Mouse (Mus musculus): ENCODE data around the gene Adprm. TPM values are rescaled to one million over a fixed set of nuclear protein-coding genes. Genes with fewer than 3 reads are reported as not detected.
A peak's percentile ranks its signal among the peaks of the same experiment; 100 is the strongest.
"Not testable (repeated sequence)": the region's sequence is repeated elsewhere in the genome, so short reads cannot be mapped to it uniquely, and the experiment has no call there.

The Adprm gene
- polyA plus RNA-seq, 1 experiment from 2014 or later: 36.6 TPM

GRCm38 (mm10) chr11:67024867-67025477 is 27.4 kb downstream of the Adprm start, which contains the start of gene Tmem220:
TSS of gene Tmem220 (plus strand) at chr11:67025154.
- no peaks in the 10 kb centered on the region for H3K9me3 ChIP-seq (ENCODE audit: control insufficient read depth, low read length)
- H3K4me1 ChIP-seq (ENCODE audit: control insufficient read depth, insufficient read depth, low read length): 0 out of 2 replicates have a peak, but pooled peaks cover 4% of the 10 kb centered on the region
- WGBS: 2% methylated on average over 35 of the region's 35 CpGs
- ATAC-seq (ENCODE audit: low FRiP score, low TSS enrichment) (peak; percentile 94), DNase-seq (peak; percentile 94)
- H3K36me3 ChIP-seq (ENCODE audit: control insufficient read depth, insufficient read depth, low read length): no peaks in the 10 kb centered on the region
- H3K27ac ChIP-seq (replicated peaks; ENCODE audit: low read depth, low read length): no peak within 1 kb of the TSS
- peaks cover 6% of the 10 kb centered on the region; the same call in 1 of the 2 replicates for H3K27me3 ChIP-seq (ENCODE audit: control insufficient read depth, insufficient read depth, low read length)
- peak within 1 kb of the TSS; percentile 24; the same call in 1 of the 2 replicates for H3K9ac ChIP-seq (replicated peaks; ENCODE audit: low read length)
- peak within 1 kb of the TSS; percentile 39 for H3K4me3 ChIP-seq (replicated peaks; ENCODE audit: low read depth, low read length)
- H3K4me2 ChIP-seq (ENCODE audit: low read length): peak within 1 kb of the TSS; percentile 62

- no peaks in the 10 kb centered on the region for H3K9me3 ChIP-seq (ENCODE audit: control insufficient read depth, low read length)
- peak; percentile 28 for DNase-seq
- H3K27ac ChIP-seq (replicated peaks; ENCODE audit: low read depth, low read length): no peak overlapping the region
- H3K36me3 ChIP-seq (ENCODE audit: control insufficient read depth, insufficient read depth, low read length): no peaks in the 10 kb centered on the region
- 10% methylated on average over 6 of the region's 6 CpGs for WGBS
- ATAC-seq (ENCODE audit: low FRiP score, low TSS enrichment): no peak
- H3K4me3 ChIP-seq (replicated peaks; ENCODE audit: low read depth, low read length): no peak overlapping the region
- peaks cover 6% of the 10 kb centered on the region; the same call in 1 of the 2 replicates for H3K27me3 ChIP-seq (ENCODE audit: control insufficient read depth, insufficient read depth, low read length)
- H3K4me2 ChIP-seq (ENCODE audit: low read length): peak overlapping the region; percentile 62; the same call in 1 of the 2 replicates
- no peak overlapping the region for H3K9ac ChIP-seq (replicated peaks; ENCODE audit: low read length)
- H3K4me1 ChIP-seq (ENCODE audit: control insufficient read depth, insufficient read depth, low read length): 0 out of 2 replicates have a peak, but pooled peaks cover 4% of the 10 kb centered on the region
Measured at GRCm38 (mm10) chr11:67023802-67024340, 28.5 kb downstream of the Adprm start.

GRCm38 (mm10) chr11:67023191-67023590 is 29.2 kb downstream of the Adprm start:
- DNase-seq; H3K4me1 ChIP-seq (ENCODE audit: control insufficient read depth, insufficient read depth, low read length); ATAC-seq (ENCODE audit: low FRiP score, low TSS enrichment): not testable (repeated sequence)

GRCm38 (mm10) chr11:67022354-67023115 is 29.9 kb downstream of the Adprm start:
- no peak for ATAC-seq (ENCODE audit: low FRiP score, low TSS enrichment)
- no peaks in the 10 kb centered on the region for H3K9me3 ChIP-seq (ENCODE audit: control insufficient read depth, low read length)
- peaks cover 10% of the 10 kb centered on the region; the same call in 1 of the 2 replicates for H3K4me1 ChIP-seq (ENCODE audit: control insufficient read depth, insufficient read depth, low read length)
- no peak overlapping the region for H3K4me3 ChIP-seq (replicated peaks; ENCODE audit: low read depth, low read length)
- H3K27me3 ChIP-seq (ENCODE audit: control insufficient read depth, insufficient read depth, low read length): peaks cover 6% of the 10 kb centered on the region; the same call in 1 of the 2 replicates
- 86% methylated on average over 13 of the region's 13 CpGs for WGBS
- H3K9ac ChIP-seq (replicated peaks; ENCODE audit: low read length): no peak overlapping the region
- no peak overlapping the region for H3K27ac ChIP-seq (replicated peaks; ENCODE audit: low read depth, low read length)
- no peaks in the 10 kb centered on the region for H3K36me3 ChIP-seq (ENCODE audit: control insufficient read depth, insufficient read depth, low read length)
- H3K4me2 ChIP-seq (ENCODE audit: low read length): no peak overlapping the region
- peak; percentile 22 for DNase-seq

More at GRCm38 (mm10) chr11:67023191-67023590, 29.2 kb downstream of the Adprm start:
- not testable (repeated sequence) for H3K27me3 ChIP-seq (ENCODE audit: control insufficient read depth, insufficient read depth, low read length); H3K9me3 ChIP-seq (ENCODE audit: control insufficient read depth, low read length); H3K27ac ChIP-seq (replicated peaks; ENCODE audit: low read depth, low read length); H3K9ac ChIP-seq (replicated peaks; ENCODE audit: low read length); H3K4me3 ChIP-seq (replicated peaks; ENCODE audit: low read depth, low read length); H3K4me2 ChIP-seq (ENCODE audit: low read length); H3K36me3 ChIP-seq (ENCODE audit: control insufficient read depth, insufficient read depth, low read length)
- 43% methylated on average over 1 of the region's 1 CpGs for WGBS

- Histone ChIP-seq H3K27me3 (ENCODE audit: control insufficient read depth, insufficient read depth, low read length) (peaks cover 6% of the 10 kb centered on the region; the same call in 1 of the 2 replicates), H3K36me3 (ENCODE audit: control insufficient read depth, insufficient read depth, low read length) (no peaks in the 10 kb centered on the region), H3K9ac (replicated peaks; ENCODE audit: low read length) (no peak overlapping the region), H3K4me3 (replicated peaks; ENCODE audit: low read depth, low read length) (0 out of 2 replicates have a peak overlapping the region, but pooled peaks have one; percentile 8), H3K4me2 (ENCODE audit: low read length) (peak overlapping the region; percentile 39), H3K27ac (replicated peaks; ENCODE audit: low read depth, low read length) (no peak overlapping the region), H3K9me3 (ENCODE audit: control insufficient read depth, low read length) (no peaks in the 10 kb centered on the region), H3K4me1 (ENCODE audit: control insufficient read depth, insufficient read depth, low read length) (peaks cover 10% of the 10 kb centered on the region; the same call in 1 of the 2 replicates)
- 5% methylated on average over 12 of the region's 12 CpGs for WGBS
- DNase-seq: peak; percentile 87
- no peak for ATAC-seq (ENCODE audit: low FRiP score, low TSS enrichment)
Measured at GRCm38 (mm10) chr11:67020948-67021347, 31.4 kb downstream of the Adprm start.

- ATAC-seq (ENCODE audit: low FRiP score, low TSS enrichment): no peak
- H3K27ac ChIP-seq (replicated peaks; ENCODE audit: low read depth, low read length): no peak overlapping the region
- H3K4me3 ChIP-seq (replicated peaks; ENCODE audit: low read depth, low read length): no peak overlapping the region
- peaks cover 6% of the 10 kb centered on the region; the same call in 1 of the 2 replicates for H3K27me3 ChIP-seq (ENCODE audit: control insufficient read depth, insufficient read depth, low read length)
- H3K4me2 ChIP-seq (ENCODE audit: low read length): no peak overlapping the region
- no peak for DNase-seq
- 50% methylated on average over 7 of the region's 7 CpGs for WGBS
- H3K9ac ChIP-seq (replicated peaks; ENCODE audit: low read length): no peak overlapping the region
- H3K36me3 ChIP-seq (ENCODE audit: control insufficient read depth, insufficient read depth, low read length): no peaks in the 10 kb centered on the region
- H3K4me1 ChIP-seq (ENCODE audit: control insufficient read depth, insufficient read depth, low read length): peaks cover 10% of the 10 kb centered on the region; the same call in 1 of the 2 replicates
- no peaks in the 10 kb centered on the region for H3K9me3 ChIP-seq (ENCODE audit: control insufficient read depth, low read length)
Measured at GRCm38 (mm10) chr11:67019711-67020475, 32.5 kb downstream of the Adprm start.

GRCm38 (mm10) chr11:67017801-67018591 is 34.4 kb downstream of the Adprm start:
- peak; percentile 26 for DNase-seq
- peaks cover 6% of the 10 kb centered on the region; the same call in 1 of the 2 replicates for H3K27me3 ChIP-seq (ENCODE audit: control insufficient read depth, insufficient read depth, low read length)
- ATAC-seq (ENCODE audit: low FRiP score, low TSS enrichment): no peak
- WGBS: 4% methylated on average over 12 of the region's 12 CpGs
- H3K27ac ChIP-seq (replicated peaks; ENCODE audit: low read depth, low read length): no peak overlapping the region
- H3K4me3 ChIP-seq (replicated peaks; ENCODE audit: low read depth, low read length): no peak overlapping the region
- H3K36me3 ChIP-seq (ENCODE audit: control insufficient read depth, insufficient read depth, low read length): no peaks in the 10 kb centered on the region
- no peak overlapping the region for H3K4me2 ChIP-seq (ENCODE audit: low read length)
- H3K9me3 ChIP-seq (ENCODE audit: control insufficient read depth, low read length): no peaks in the 10 kb centered on the region
- no peak overlapping the region for H3K9ac ChIP-seq (replicated peaks; ENCODE audit: low read length)
- H3K4me1 ChIP-seq (ENCODE audit: control insufficient read depth, insufficient read depth, low read length): peaks cover 7% of the 10 kb centered on the region; the same call in 1 of the 2 replicates

Measured in midbrain, embryonic 14.5 days (tissue).